Mouse (Mus musculus): Measurements from ENCODE around the gene Cldn13.

DNA sequence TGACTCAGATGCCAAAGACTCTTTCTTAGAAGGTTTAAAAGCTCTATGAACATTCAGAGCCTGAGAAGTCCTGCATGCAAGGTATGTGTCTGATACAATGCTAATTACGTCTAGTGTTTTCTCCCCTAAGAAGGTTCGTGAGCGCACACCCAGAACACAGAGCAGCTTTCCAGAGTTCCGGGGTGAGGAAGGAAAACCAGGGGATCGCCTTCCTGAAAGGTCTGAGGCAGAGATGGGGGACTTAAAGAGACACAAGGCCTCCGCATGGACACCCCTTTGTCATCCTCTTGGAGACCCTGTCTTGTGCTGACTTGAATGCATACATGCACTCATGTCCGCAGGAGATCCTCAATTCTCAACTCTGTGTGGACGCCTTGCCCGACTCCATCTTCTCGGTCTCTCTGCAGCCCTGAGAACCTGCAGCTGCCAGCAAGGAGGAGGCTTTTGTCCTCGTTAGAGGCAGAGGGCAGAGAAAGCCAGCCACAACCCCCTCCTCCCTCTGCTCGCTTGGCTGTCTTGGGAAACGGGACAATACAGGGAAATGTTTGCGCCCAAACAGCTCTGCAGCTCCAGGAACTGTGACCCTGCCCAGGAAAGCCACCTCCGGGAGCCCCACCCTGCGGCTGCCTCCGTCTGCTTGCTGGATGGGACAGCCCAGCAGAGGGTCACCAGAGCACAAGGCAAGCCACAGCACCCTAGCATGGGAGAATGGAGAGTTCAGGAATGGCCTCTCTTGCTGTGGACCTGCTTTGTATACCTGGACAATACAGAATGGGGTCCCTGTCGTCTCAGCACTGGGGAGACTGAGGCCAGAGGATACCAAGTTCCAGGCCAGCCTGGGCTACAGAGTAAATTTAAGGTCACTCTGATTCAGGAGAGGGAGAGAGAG, 27.6 kb downstream of the Cldn13 start:
- TF ChIP-seq CTCF (IDR thresholded peaks at IDR 0.05; ENCODE audit: extremely low read depth, insufficient read depth, low read length) (no peak), POLR2A (IDR thresholded peaks at IDR 0.05; ENCODE audit: extremely low read depth, insufficient read depth, low read length) (no peak)

Data from cortical plate, adult 2 months (tissue).